Mouse (Mus musculus) liver, postnatal 0 days (tissue): ENCODE measurements around the gene Zc3h7b.

Source experiments
- CTCF ChIP-seq: sonication (generic); IDR thresholded peaks from 2 replicates; pipeline ENCODE4 v1.5.1; 2016; ENCODE audit warnings: antibody characterized with exemption, low read depth
- EP300 ChIP-seq: IDR thresholded peaks from 2 replicates; pipeline ENCODE4 v1.6.1; 2016; ENCODE audit warnings: antibody characterized with exemption, low read depth, mild to moderate bottlenecking

DNA sequence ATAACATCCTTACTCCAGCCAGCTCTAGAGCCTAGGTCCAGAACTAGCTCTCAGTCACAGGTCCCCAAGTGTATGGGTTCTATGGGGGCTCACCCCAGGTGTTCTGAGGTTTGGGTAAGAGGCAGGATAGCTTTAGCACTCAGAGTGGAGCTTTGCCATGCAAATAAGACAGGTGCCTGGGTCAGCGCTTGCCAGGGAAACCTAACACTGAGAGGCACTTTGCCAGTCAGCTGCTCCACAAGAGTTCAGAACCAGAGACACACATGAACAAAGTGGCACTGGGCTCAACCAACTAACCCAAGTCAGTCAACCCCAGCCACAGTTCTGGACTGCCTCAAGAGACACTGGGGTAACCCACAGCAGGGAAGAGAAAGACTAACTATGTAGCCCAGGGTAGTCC, 35.2 kb upstream of the Zc3h7b start:
- no peak for TF ChIP-seq CTCF
- no peak for TF ChIP-seq EP300
